ENCODE assay signal across 10 mouse cellular contexts in genomic region chr7:49209526-49209925, GRCm38 (mm10).
DNase-seq lines count a peak whose midpoint lies in the region; ATAC-seq and TF ChIP-seq lines count a peak whose summit lies in the region.
"Had no signal": no experiment of that assay in that cellular context is flagged by ENCODE, and none has a peak within 500 bp of the region (broad histone marks: within the 10 kb centered on the region; RNA-seq: fewer than 3 reads in every experiment).

No protein-coding gene starts in this region.

- no peak overlapping the region for H3K4me2 ChIP-seq in heart, embryonic 12.5 days
- no peak overlapping the region for H3K4me2 ChIP-seq in hindbrain, postnatal 0 days (ENCODE audit: low read depth, low read length)
- no peak overlapping the region for H3K4me2 ChIP-seq in midbrain, postnatal 0 days (ENCODE audit: low read depth, low read length, poor library complexity, severe bottlenecking)
- H3K4me2 ChIP-seq: embryonic facial prominence, embryonic 15.5 days had no signal

- TF ChIP-seq EP300 in heart, adult 2 months (IDR thresholded peaks at IDR 0.05; ENCODE audit: insufficient read depth, low read depth, low read length) = peak; percentile 65; the same call in 1 of the 2 replicates

- WGBS in heart, adult 2 months = 48% methylated on average over 7 of the region's 7 CpGs
- WGBS in heart, embryonic 12.5 days = 73% methylated on average over 7 of the region's 7 CpGs
- 22% methylated on average over 7 of the region's 7 CpGs for WGBS in hindbrain, postnatal 0 days
- 29% methylated on average over 7 of the region's 7 CpGs for WGBS in midbrain, postnatal 0 days

- peak; percentile 70 for TF ChIP-seq POLR2A in heart, adult 2 months (IDR thresholded peaks at IDR 0.05; ENCODE audit: insufficient read depth, low read depth, low read length)

- H3K4me3 ChIP-seq in heart, adult 2 months = no peak overlapping the region
- no peak overlapping the region for H3K4me3 ChIP-seq in heart, embryonic 12.5 days
- H3K4me3 ChIP-seq in hindbrain, postnatal 0 days (ENCODE audit: low read length) = no peak overlapping the region
- no peak overlapping the region for H3K4me3 ChIP-seq in midbrain, postnatal 0 days (ENCODE audit: low read depth, low read length)
- H3K4me3 ChIP-seq: embryonic facial prominence, embryonic 15.5 days had no signal

- no peak for ATAC-seq in heart, embryonic 12.5 days (ENCODE audit: insufficient number of reproducible peaks, low FRiP score)
- ATAC-seq in hindbrain, postnatal 0 days = peak; percentile 65
- ATAC-seq in midbrain, postnatal 0 days (ENCODE audit: low FRiP score) = 0 out of 2 replicates have a peak, but pooled peaks have one; percentile 51
- ATAC-seq: liver, postnatal 0 days had no signal

- H3K4me1 ChIP-seq in heart, adult 2 months (ENCODE audit: control insufficient read depth, insufficient read depth, low read length) = peaks cover 21% of the 10 kb centered on the region
- H3K4me1 ChIP-seq in heart, embryonic 12.5 days (replicated peaks) = peaks cover 7% of the 10 kb centered on the region; the same call in 1 of the 2 replicates
- peaks cover 3% of the 10 kb centered on the region; the same call in 1 of the 2 replicates for H3K4me1 ChIP-seq in hindbrain, postnatal 0 days (ENCODE audit: insufficient read depth, low read length)
- peaks cover 8% of the 10 kb centered on the region; the same call in 1 of the 2 replicates for H3K4me1 ChIP-seq in midbrain, postnatal 0 days (ENCODE audit: insufficient read depth, low read length)
- H3K4me1 ChIP-seq: embryonic facial prominence, embryonic 15.5 days had no signal

- H3K36me3 ChIP-seq in heart, adult 2 months (ENCODE audit: control insufficient read depth, insufficient read depth, low read length) = 0 out of 2 replicates have a peak, but pooled peaks cover 2% of the 10 kb centered on the region
- no peaks in the 10 kb centered on the region for H3K36me3 ChIP-seq in heart, embryonic 12.5 days
- H3K36me3 ChIP-seq in hindbrain, postnatal 0 days (ENCODE audit: insufficient read depth, low read length) = no peaks in the 10 kb centered on the region
- no peaks in the 10 kb centered on the region for H3K36me3 ChIP-seq in midbrain, postnatal 0 days (ENCODE audit: insufficient read depth, low read length)
- H3K36me3 ChIP-seq: embryonic facial prominence, embryonic 15.5 days had no signal

- no peaks in the 10 kb centered on the region for H3K9me3 ChIP-seq in heart, embryonic 12.5 days (replicated peaks)
- H3K9me3 ChIP-seq in hindbrain, postnatal 0 days (ENCODE audit: low read length) = no peaks in the 10 kb centered on the region
- no peaks in the 10 kb centered on the region for H3K9me3 ChIP-seq in midbrain, postnatal 0 days (ENCODE audit: low read length)
- H3K9me3 ChIP-seq: embryonic facial prominence, embryonic 15.5 days had no signal

- intact Hi-C loops in heart, adult 2 months (cut with DNase I) = no loop called here

- H3K9ac ChIP-seq in heart, adult 2 months (ENCODE audit: low read depth, low read length) = no peak overlapping the region
- no peak overlapping the region for H3K9ac ChIP-seq in heart, embryonic 12.5 days
- H3K9ac ChIP-seq in hindbrain, postnatal 0 days (replicated peaks; ENCODE audit: low read length) = no peak overlapping the region
- H3K9ac ChIP-seq in midbrain, postnatal 0 days (replicated peaks; ENCODE audit: low read length, poor library complexity, severe bottlenecking) = no peak overlapping the region
- H3K9ac ChIP-seq: embryonic facial prominence, embryonic 15.5 days; liver, postnatal 0 days had no signal

- H3K79me2 ChIP-seq in heart, adult 2 months (replicated peaks; ENCODE audit: control insufficient read depth, insufficient read depth, low read length) = no peaks in the 10 kb centered on the region

- peak; percentile 64 to 65 for DNase-seq in heart, adult 2 months
- DNase-seq in embryo, embryonic 11.5 days (ENCODE audit: low read depth, low spot score) = peak; percentile 7
- DNase-seq in hindbrain, postnatal 0 days (ENCODE audit: low spot score) = peak; percentile 63
- peak; percentile 59 for DNase-seq in midbrain, postnatal 0 days (ENCODE audit: low spot score)
- no peak for DNase-seq in ovary, postnatal 14 days (ENCODE audit: low spot score)
- DNase-seq in lung, postnatal 14 days = no peak
- no peak for DNase-seq in frontal cortex, postnatal 14 days (ENCODE audit: low spot score in 2 of 2)
- DNase-seq: liver, postnatal 0 days had no signal

- H3K27me3 ChIP-seq in heart, adult 2 months (ENCODE audit: control insufficient read depth, insufficient read depth, low read length) = no peaks in the 10 kb centered on the region
- H3K27me3 ChIP-seq in heart, embryonic 12.5 days (replicated peaks) = no peaks in the 10 kb centered on the region
- H3K27me3 ChIP-seq in hindbrain, postnatal 0 days (ENCODE audit: insufficient read depth, low read length) = no peaks in the 10 kb centered on the region
- H3K27me3 ChIP-seq in midbrain, postnatal 0 days (ENCODE audit: insufficient read depth, low read length) = no peaks in the 10 kb centered on the region
- H3K27me3 ChIP-seq: embryonic facial prominence, embryonic 15.5 days had no signal

- TF ChIP-seq CTCF in heart, adult 2 months (IDR thresholded peaks at IDR 0.05) = no peak
- TF ChIP-seq CTCF in hindbrain, postnatal 0 days (IDR thresholded peaks at IDR 0.05; ENCODE audit: low read depth) = no peak
- TF ChIP-seq CTCF in midbrain, postnatal 0 days (IDR thresholded peaks at IDR 0.05) = no peak

- H3K27ac ChIP-seq in heart, adult 2 months = peak overlapping the region; percentile 83
- no peak overlapping the region for H3K27ac ChIP-seq in heart, embryonic 12.5 days (ENCODE audit: poor library complexity, severe bottlenecking)
- H3K27ac ChIP-seq in hindbrain, postnatal 0 days = peak overlapping the region; percentile 62; the same call in 1 of the 2 replicates
- 0 out of 2 replicates have a peak overlapping the region, but pooled peaks have one; percentile 6 for H3K27ac ChIP-seq in midbrain, postnatal 0 days (ENCODE audit: low read depth, low read length)
- H3K27ac ChIP-seq: embryonic facial prominence, embryonic 15.5 days had no signal

Comparison
In these comparisons a context has a peak if more than half of its experiments do, and no peak if none do; other contexts are left out.
1. DNase-seq: peak in heart, adult 2 months (2 of 2), embryo, embryonic 11.5 days (single experiment), hindbrain, postnatal 0 days (single experiment) and midbrain, postnatal 0 days (single experiment); none in ovary, postnatal 14 days (single experiment), lung, postnatal 14 days (single experiment) and frontal cortex, postnatal 14 days (0 of 2).